Mouse (Mus musculus) lung, adult 2 months (tissue): ENCODE measurements around the gene Ripor2.

Source experiments
- CTCF ChIP-seq: fragments of 200-500 bp; IDR thresholded peaks from 2 replicates; pipeline ENCODE4 v1.5.1; 2011; ENCODE audit warnings: mild to moderate bottlenecking, low read length, control low read depth; ENCODE audit not compliant: insufficient read depth
- POLR2A ChIP-seq: fragments of 200-500 bp; IDR thresholded peaks from 2 replicates; pipeline ENCODE4 v1.6.1; 2011; ENCODE audit warnings: low read depth, mild to moderate bottlenecking, control low read depth, low read length, borderline replicate concordance; ENCODE audit errors: extremely low read depth

GRCm38 (mm10) chr13:24747823-24748222, 165.8 kb downstream of the Ripor2 start:
- TF ChIP-seq CTCF = no peak
- no peak for TF ChIP-seq POLR2A
